Mouse (Mus musculus) MEL (cell line): ENCODE data around the gene Zfp764. TPM values are rescaled to one million over a fixed set of nuclear protein-coding genes. Genes with fewer than 3 reads are reported as not detected.

Experiments
- DNase-seq: peaks from one replicate; pipeline ENCODE4 v3.0.0; 2011; ENCODE audit warnings: low read depth, low spot score
- H3K27ac ChIP-seq: 2 replicates; pipeline ENCODE4 v1.5.1; 2012; ENCODE audit warnings: low read depth, mild to moderate bottlenecking, control low read depth, low read length, moderate library complexity; ENCODE audit not compliant: control insufficient read depth
- H3K27me3 ChIP-seq, 2 experiments: fragments of 150-350 bp in 1 of 2; sonication (generic) in 1 of 2; 2 replicates each; pipeline ENCODE4 v1.6.1; 2012; ENCODE audit warnings: low read length in 2 of 2, mild to moderate bottlenecking in 2 of 2, improper control_type of control experiment in 1 of 2, moderate library complexity in 1 of 2; ENCODE audit not compliant: insufficient read depth in 2 of 2, control insufficient read depth in 1 of 2
- H3K36me3 ChIP-seq, 2 experiments: 2 replicates each; pipeline ENCODE4 v1.6.1; 2012 to 2014; ENCODE audit warnings: low read length in 2 of 2, improper control_type of control experiment in 1 of 2, inconsistent platforms in 1 of 2, mild to moderate bottlenecking in 1 of 2; ENCODE audit not compliant: insufficient read depth in 2 of 2, control insufficient read depth in 1 of 2
- H3K4me1 ChIP-seq, 2 experiments: fragments of 150-350 bp in 1 of 2; sonication (generic) in 1 of 2; 2 replicates each; pipeline ENCODE4 v1.6.1; 2012; ENCODE audit warnings: low read length in 2 of 2, improper control_type of control experiment in 1 of 2, mild to moderate bottlenecking in 1 of 2; ENCODE audit not compliant: insufficient read depth in 2 of 2, control insufficient read depth in 1 of 2
- H3K4me3 ChIP-seq, 2 experiments: fragments of 150-350 bp in 1 of 2; sonication (generic) in 1 of 2; 2 replicates each; pipeline ENCODE4 v1.5.1; 2012; ENCODE audit warnings: low read depth in 2 of 2, low read length in 2 of 2, mild to moderate bottlenecking in 2 of 2, moderate library complexity in 2 of 2, control low read depth in 1 of 2, improper control_type of control experiment in 1 of 2; ENCODE audit not compliant: control insufficient read depth in 1 of 2, insufficient read depth in 1 of 2
- H3K79me2 ChIP-seq: 2 replicates; pipeline ENCODE4 v1.6.1; 2012; ENCODE audit warnings: mild to moderate bottlenecking, low read length, moderate library complexity; ENCODE audit not compliant: control insufficient read depth, poor library complexity, insufficient read depth
- H3K9ac ChIP-seq: 2 replicates; pipeline ENCODE4 v1.6.1; 2012; ENCODE audit warnings: low read depth, mild to moderate bottlenecking, control low read depth, low read length, moderate library complexity; ENCODE audit not compliant: control insufficient read depth, poor library complexity, severe bottlenecking
- H3K9me3 ChIP-seq: fragments of 150-350 bp; sonication (generic); replicated peaks from 2 replicates; pipeline ENCODE4 v1.6.1; 2012; ENCODE audit warnings: mild to moderate bottlenecking, low read length, improper control_type of control experiment, moderate library complexity; ENCODE audit not compliant: insufficient read depth
- BHLHE40 ChIP-seq: IDR thresholded peaks from 2 replicates; pipeline ENCODE4 v1.6.1; 2012; ENCODE audit warnings: low read depth, mild to moderate bottlenecking, inconsistent platforms, low read length, improper control_type of control experiment, borderline replicate concordance
- CHD1 ChIP-seq: IDR thresholded peaks from 2 replicates; pipeline ENCODE4 v1.6.1; 2012; ENCODE audit warnings: low read depth, mild to moderate bottlenecking, inconsistent platforms, low read length, improper control_type of control experiment
- CHD2 ChIP-seq: IDR thresholded peaks from 2 replicates; pipeline ENCODE4 v1.6.1; 2011; ENCODE audit warnings: low read length, improper control_type of control experiment
- CTCF ChIP-seq, 3 experiments: IDR thresholded peaks in 2 of 3; conservative IDR thresholded peaks in 1 of 3; 2 replicates each; pipeline ENCODE4 v1.5.1; 2011 to 2012; ENCODE audit warnings: low read length in 3 of 3, low read depth in 2 of 3, mild to moderate bottlenecking in 2 of 3, improper control_type of control experiment in 1 of 3, inconsistent platforms in 1 of 3, mixed read lengths in 1 of 3, moderate library complexity in 1 of 3; ENCODE audit not compliant: control insufficient read depth in 1 of 3, insufficient read depth in 1 of 3, poor library complexity in 1 of 3, severe bottlenecking in 1 of 3
- E2F4 ChIP-seq: IDR thresholded peaks from 2 replicates; pipeline ENCODE4 v1.6.1; 2011; ENCODE audit warnings: low read depth, low read length, improper control_type of control experiment, borderline replicate concordance
- ELF1 ChIP-seq: IDR thresholded peaks from 2 replicates; pipeline ENCODE4 v1.6.1; 2014; ENCODE audit warnings: low read depth, mild to moderate bottlenecking, inconsistent platforms, low read length, improper control_type of control experiment, moderate library complexity
- EP300 ChIP-seq, 2 experiments: IDR thresholded peaks; 2 replicates each; pipeline ENCODE4 v1.6.1; 2011; ENCODE audit warnings: improper control_type of control experiment in 2 of 2, low read length in 2 of 2, low read depth in 1 of 2, mild to moderate bottlenecking in 1 of 2
- ETS1 ChIP-seq: IDR thresholded peaks from 2 replicates; pipeline ENCODE4 v1.6.1; 2012; ENCODE audit warnings: low read depth, mild to moderate bottlenecking, inconsistent platforms, low read length, improper control_type of control experiment, moderate library complexity
- GABPA ChIP-seq: IDR thresholded peaks from 2 replicates; pipeline ENCODE4 v1.6.1; 2012; ENCODE audit warnings: low read depth, mild to moderate bottlenecking, inconsistent platforms, low read length, improper control_type of control experiment, moderate library complexity
- GATA1 ChIP-seq: IDR thresholded peaks from 2 replicates; pipeline ENCODE4 v1.6.1; 2011; ENCODE audit warnings: low read depth, low read length, improper control_type of control experiment
- HCFC1 ChIP-seq: IDR thresholded peaks from 2 replicates; pipeline ENCODE4 v1.6.1; 2012; ENCODE audit warnings: low read depth, mild to moderate bottlenecking, inconsistent platforms, low read length, improper control_type of control experiment, moderate library complexity
- JUND ChIP-seq: IDR thresholded peaks from 2 replicates; pipeline ENCODE4 v1.6.1; 2011; ENCODE audit warnings: low read depth, mild to moderate bottlenecking, improper control_type of control experiment, low read length
- KAT2A ChIP-seq: conservative IDR thresholded peaks from 2 replicates; pipeline ENCODE4 v1.6.1; 2012; ENCODE audit warnings: low read depth, low read length, improper control_type of control experiment, inconsistent platforms
- MAFK ChIP-seq: IDR thresholded peaks from 2 replicates; pipeline ENCODE4 v1.6.1; 2011; ENCODE audit warnings: low read depth, mild to moderate bottlenecking, low read length, improper control_type of control experiment, borderline replicate concordance
- MAX ChIP-seq: IDR thresholded peaks from 2 replicates; pipeline ENCODE4 v1.6.1; 2011; ENCODE audit warnings: low read length, improper control_type of control experiment
- MAZ ChIP-seq: IDR thresholded peaks from 2 replicates; pipeline ENCODE4 v1.6.1; 2012; ENCODE audit warnings: low read depth, mild to moderate bottlenecking, inconsistent platforms, low read length, improper control_type of control experiment
- MEF2A ChIP-seq: IDR thresholded peaks from 2 replicates; pipeline ENCODE4 v1.6.1; 2014; ENCODE audit warnings: low read depth, mild to moderate bottlenecking, inconsistent platforms, low read length, improper control_type of control experiment; ENCODE audit not compliant: poor library complexity, insufficient replicate concordance, severe bottlenecking; ENCODE audit errors: extremely low read depth
- MYB ChIP-seq: IDR thresholded peaks from 2 replicates; pipeline ENCODE4 v1.6.1; 2011; ENCODE audit warnings: mild to moderate bottlenecking, low read depth, low read length, improper control_type of control experiment
- MYC ChIP-seq: IDR thresholded peaks from 2 replicates; pipeline ENCODE4 v1.6.1; 2011; ENCODE audit warnings: low read depth, mild to moderate bottlenecking, low read length, improper control_type of control experiment, moderate library complexity
- NELFE ChIP-seq: IDR thresholded peaks from 2 replicates; pipeline ENCODE4 v1.6.1; 2011; ENCODE audit warnings: low read depth, low read length, improper control_type of control experiment
- NRF1 ChIP-seq: IDR thresholded peaks from 2 replicates; pipeline ENCODE4 v1.6.1; 2014; ENCODE audit warnings: low read depth, mild to moderate bottlenecking, inconsistent platforms, low read length, improper control_type of control experiment, moderate library complexity; ENCODE audit not compliant: poor library complexity, insufficient read depth, severe bottlenecking
- POLR2A ChIP-seq, 2 experiments: IDR thresholded peaks; 2 replicates each; pipeline ENCODE4 v1.6.1; 2011 to 2012; ENCODE audit warnings: low read length in 2 of 2, mild to moderate bottlenecking in 2 of 2, control low read depth in 1 of 2, improper control_type of control experiment in 1 of 2, low read depth in 1 of 2, moderate library complexity in 1 of 2; ENCODE audit not compliant: control insufficient read depth in 1 of 2, insufficient read depth in 1 of 2, poor library complexity in 1 of 2
- POLR2AphosphoS5 ChIP-seq: IDR thresholded peaks from 2 replicates; pipeline ENCODE4 v1.6.1; 2012; ENCODE audit warnings: low read depth, borderline replicate concordance, mild to moderate bottlenecking, inconsistent platforms, low read length, moderate library complexity, mixed read lengths
- RAD21 ChIP-seq: IDR thresholded peaks from 2 replicates; pipeline ENCODE4 v1.6.1; 2011; ENCODE audit warnings: mild to moderate bottlenecking, low read depth, low read length, improper control_type of control experiment
- RCOR1 ChIP-seq: IDR thresholded peaks from 2 replicates; pipeline ENCODE4 v1.6.1; 2012; ENCODE audit warnings: low read depth, mild to moderate bottlenecking, inconsistent platforms, low read length, improper control_type of control experiment
- SIN3A ChIP-seq: IDR thresholded peaks from 2 replicates; pipeline ENCODE4 v1.6.1; 2012; ENCODE audit warnings: low read length, improper control_type of control experiment, inconsistent platforms
- SMC3 ChIP-seq: IDR thresholded peaks from 2 replicates; pipeline ENCODE4 v1.6.1; 2011; ENCODE audit warnings: low read depth, low read length, improper control_type of control experiment
- TAL1 ChIP-seq: IDR thresholded peaks from 2 replicates; pipeline ENCODE4 v1.6.1; 2012; ENCODE audit warnings: mild to moderate bottlenecking, inconsistent platforms, low read length, moderate library complexity, mixed read lengths
- TBP ChIP-seq: IDR thresholded peaks from 2 replicates; pipeline ENCODE4 v1.8.0; 2011; ENCODE audit warnings: low read depth, low read length, improper control_type of control experiment
- TCF12 ChIP-seq: IDR thresholded peaks from 2 replicates; pipeline ENCODE4 v1.6.1; 2014; ENCODE audit warnings: low read depth, mild to moderate bottlenecking, inconsistent platforms, low read length, improper control_type of control experiment, moderate library complexity
- UBTF ChIP-seq: IDR thresholded peaks from 2 replicates; pipeline ENCODE4 v1.6.1; 2012; ENCODE audit warnings: low read depth, mild to moderate bottlenecking, inconsistent platforms, low read length, improper control_type of control experiment, moderate library complexity, borderline replicate concordance; ENCODE audit not compliant: insufficient read depth
- USF1 ChIP-seq: IDR thresholded peaks from 2 replicates; pipeline ENCODE4 v1.6.1; 2014; ENCODE audit warnings: low read depth, mild to moderate bottlenecking, inconsistent platforms, low read length, improper control_type of control experiment, moderate library complexity
- USF2 ChIP-seq, 2 experiments: IDR thresholded peaks; 2 replicates each; pipeline ENCODE4 v1.6.1; 2011 to 2012; ENCODE audit warnings: improper control_type of control experiment in 2 of 2, low read length in 2 of 2, borderline replicate concordance in 1 of 2, inconsistent platforms in 1 of 2, low read depth in 1 of 2, mild to moderate bottlenecking in 1 of 2; ENCODE audit not compliant: insufficient read depth in 1 of 2
- ZC3H11A ChIP-seq: IDR thresholded peaks from 2 replicates; pipeline ENCODE4 v1.6.1; 2012; ENCODE audit warnings: low read depth, mild to moderate bottlenecking, inconsistent platforms, low read length, improper control_type of control experiment
- ZKSCAN1 ChIP-seq: IDR thresholded peaks from 2 replicates; pipeline ENCODE4 v1.6.1; 2012; ENCODE audit warnings: low read depth, mild to moderate bottlenecking, inconsistent platforms, low read length, improper control_type of control experiment, moderate library complexity
- ZNF384 ChIP-seq: IDR thresholded peaks from 2 replicates; pipeline ENCODE4 v1.6.1; 2012; ENCODE audit warnings: low read depth, mild to moderate bottlenecking, inconsistent platforms, low read length, improper control_type of control experiment
- polyA plus RNA-seq, 2 experiments: library from polyadenylated mRNA; stranded (reverse) in 1 of 2; unstranded in 1 of 2; fragments of >175 nt in 1 of 2; fragments of >200 nt in 1 of 2; gene quantifications; 2 replicates each; pipeline versions ENCODE4 v1.2.1 to v1.2.4; 2012; ENCODE audit warnings: low replicate concordance in 2 of 2, low read depth in 1 of 2; ENCODE audit not compliant: insufficient read length in 2 of 2, insufficient read depth in 1 of 2, missing spikeins in 1 of 2
- total RNA-seq: library from RNA; depleted of rRNA; stranded (reverse); fragments of 300-350 nt; gene quantifications from 2 replicates; pipeline ENCODE4 v1.2.3, GENCODE M21; 2012

The Zfp764 gene
- total and polyA plus RNA-seq, 3 experiments: 3.1 to 4.1 TPM; not detected in 1

DNA sequence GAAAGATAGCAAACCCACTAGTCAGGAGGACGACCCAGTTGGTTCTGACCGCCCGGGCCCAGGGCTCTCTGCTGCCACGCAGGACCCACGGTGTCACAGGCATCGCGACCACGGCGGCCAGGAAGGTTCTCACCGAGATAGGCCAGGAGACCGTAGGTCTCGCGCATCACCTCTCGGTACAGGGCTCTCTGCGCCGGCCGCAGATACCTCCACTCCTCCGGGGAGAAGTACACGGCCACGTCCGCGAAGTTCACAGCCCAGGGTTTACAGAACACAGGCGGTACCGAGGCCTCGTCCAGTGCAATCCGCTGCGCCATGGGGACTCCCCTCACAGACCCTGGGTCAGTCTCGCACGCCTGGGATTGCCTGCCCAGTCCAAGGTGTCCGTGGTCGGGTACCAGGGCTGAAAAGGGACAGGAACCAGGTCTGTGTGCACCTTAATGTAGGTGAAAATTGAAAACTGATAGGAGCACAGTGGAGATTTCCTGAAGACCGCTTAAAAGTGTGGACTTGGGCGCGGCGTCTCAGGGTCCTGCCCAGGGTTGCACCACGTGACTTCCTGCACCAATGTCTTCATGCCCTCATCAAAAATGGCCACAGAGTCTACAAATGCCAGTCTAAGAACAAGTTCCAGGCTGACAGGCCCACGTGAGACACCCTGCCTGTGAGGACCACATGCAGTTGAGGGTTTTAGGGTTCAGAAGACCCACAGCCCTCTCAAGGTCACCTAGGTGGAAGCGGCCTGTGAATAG lies 19.8 kb downstream of the Zfp764 start, which contains the start of gene 9130019O22Rik:
TSS of gene 9130019O22Rik (minus strand) at position 526 of the 752 bp plus-strand sequence.
- no peaks in the 10 kb centered on the region for H3K36me3 ChIP-seq
- peak within 1 kb of the TSS; percentile 71 for H3K9ac ChIP-seq
- peak within 1 kb of the TSS; percentile 22; the same call in 1 of the 2 replicates for H3K27ac ChIP-seq
- H3K79me2 ChIP-seq: 0 out of 2 replicates have a peak, but pooled peaks cover 3% of the 10 kb centered on the region
- no peaks in the 10 kb centered on the region for H3K9me3 ChIP-seq
- peak; percentile 91 for DNase-seq
- peak within 1 kb of the TSS; percentile 62 to 73 for H3K4me3 ChIP-seq
- H3K27me3 ChIP-seq: no peaks in the 10 kb centered on the region
- no peaks in the 10 kb centered on the region for H3K4me1 ChIP-seq
- peak; percentile 61; the same call in 1 of the 2 replicates for TF ChIP-seq TBP
- TF ChIP-seq TAL1: no peak
- TF ChIP-seq NRF1: no peak
- TF ChIP-seq SMC3: no peak
- TF ChIP-seq ZC3H11A: no peak
- no peak for TF ChIP-seq CHD2
- TF ChIP-seq HCFC1: peak; percentile 87
- no peak for TF ChIP-seq TCF12
- no peak for TF ChIP-seq ELF1
- no peak for TF ChIP-seq MAFK
- TF ChIP-seq MEF2A: no peak
- no peak for TF ChIP-seq CTCF (IDR thresholded peaks at IDR 0.05 in 2 of 3, conservative IDR thresholded peaks at IDR 0.05 in 1 of 3; ENCODE audit: control insufficient read depth in 1 of 3, insufficient read depth in 1 of 3, low read depth in 2 of 3, low read length in 3 of 3, poor library complexity in 1 of 3, severe bottlenecking in 1 of 3)
- TF ChIP-seq SIN3A: peak; percentile 36; the same call in 1 of the 2 replicates
- no peak for TF ChIP-seq MAZ
- TF ChIP-seq MYC: peak; percentile 69
- no peak for TF ChIP-seq GATA1
- no peak for TF ChIP-seq CHD1
- no peak for TF ChIP-seq MYB
- peak; percentile 73 to 88 for TF ChIP-seq USF2 (IDR thresholded peaks at IDR 0.05; ENCODE audit: borderline replicate concordance in 1 of 2, insufficient read depth in 1 of 2, low read depth in 1 of 2, low read length in 2 of 2)
- no peak for TF ChIP-seq ZKSCAN1
- no peak for TF ChIP-seq POLR2AphosphoS5
- no peak for TF ChIP-seq KAT2A
- TF ChIP-seq JUND: no peak
- TF ChIP-seq GABPA: no peak
- TF ChIP-seq ETS1: no peak
- no peak for TF ChIP-seq E2F4
- TF ChIP-seq USF1: peak; percentile 97
- peak; percentile 55 for TF ChIP-seq NELFE
- TF ChIP-seq ZNF384: no peak
- TF ChIP-seq UBTF: no peak
- no peak for TF ChIP-seq BHLHE40
- TF ChIP-seq MAX: peak; percentile 95
- peak in 1 of 2 experiments; percentile 69; a peak in 2 of 4 replicates for TF ChIP-seq POLR2A (IDR thresholded peaks at IDR 0.05; ENCODE audit: control insufficient read depth in 1 of 2, insufficient read depth in 1 of 2, low read depth in 1 of 2, low read length in 2 of 2, poor library complexity in 1 of 2)
- TF ChIP-seq EP300 (IDR thresholded peaks at IDR 0.05; ENCODE audit: low read depth in 1 of 2, low read length in 2 of 2): no peak
- no peak for TF ChIP-seq RCOR1
- TF ChIP-seq RAD21: no peak
